In the genomic region with DNA sequence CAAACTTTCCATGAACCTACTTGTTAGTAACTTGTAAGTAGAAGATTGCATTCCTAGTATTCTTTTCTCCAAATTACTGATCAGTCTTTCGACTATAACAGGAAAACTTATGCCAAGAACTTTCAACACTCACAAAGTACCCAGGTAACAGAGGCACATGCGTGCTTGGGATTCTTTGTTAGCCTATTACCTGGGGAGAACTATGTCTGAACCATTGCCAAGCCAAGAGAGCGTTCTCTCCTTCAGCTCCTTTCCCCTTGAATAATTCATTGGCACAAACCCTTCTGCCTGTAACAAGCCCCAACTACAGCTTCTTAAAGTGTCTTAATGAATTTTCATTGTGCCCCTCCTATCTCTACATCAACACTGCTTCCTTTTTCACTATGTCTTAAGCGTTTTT, we compare ENCODE assay signal across 23 mouse cellular contexts. TPM values are rescaled to one million over a fixed set of nuclear protein-coding genes. Genes with fewer than 3 reads are reported as not detected.
DNase-seq lines count a peak whose midpoint lies in the region; TF ChIP-seq lines count a peak whose summit lies in the region.
"Had no signal": no experiment of that assay in that cellular context is flagged by ENCODE, and none has a peak within 500 bp of the region (broad histone marks: within the 10 kb centered on the region; RNA-seq: fewer than 3 reads in every experiment).

No protein-coding gene starts in this region.

- intact Hi-C loops in gastrocnemius, adult 2 months (cut with DNase I): no loop called here

- peak; percentile 59 for DNase-seq in kidney, adult 11 months
- DNase-seq in kidney, postnatal 4 days: no peak
- peak; percentile 61 for DNase-seq in kidney, adult 9 months
- DNase-seq in kidney, postnatal 36 days: peak; percentile 24 to 57
- DNase-seq in lung, postnatal 25 days (ENCODE audit: low spot score): peak; percentile 73
- DNase-seq in Muller cell, postnatal 12 days (ENCODE audit: inconsistent ontology term): no peak
- no peak for DNase-seq in gastrocnemius, adult 2 months
- DNase-seq: adrenal gland, postnatal 25 days; cerebellum, adult 11 months; cerebellum, adult 9-11 months; layer of hippocampus, postnatal 36 days; lung, embryonic 14.5 days; midbrain, embryonic 14.5 days; right cerebral cortex, postnatal 14 days had no signal

- no peak for TF ChIP-seq CTCF in gastrocnemius, adult 2 months (IDR thresholded peaks at IDR 0.05)

- no peak overlapping the region for H3K4me3 ChIP-seq in gastrocnemius, adult 2 months
- H3K4me3 ChIP-seq: embryonic facial prominence, embryonic 12.5 days; erythroblast, embryonic 14.5 days; forebrain, embryonic 12.5 days; hindbrain, embryonic 15.5 days had no signal

- no peak overlapping the region for H3K27ac ChIP-seq in gastrocnemius, adult 2 months
- H3K27ac ChIP-seq: embryonic facial prominence, embryonic 12.5 days; forebrain, embryonic 12.5 days; hindbrain, embryonic 15.5 days had no signal

RNA-seq across cellular contexts. Expression of a gene that starts 6.4 kb away (rescaled TPM):
- not detected for total RNA-seq in gastrocnemius, adult 2 months (2021)
- total RNA-seq: adrenal gland, postnatal 25 days; gastrocnemius, adult 8-10 months; hematopoietic stem cell, adult 5-6 weeks; layer of hippocampus, adult 18-20 months; layer of hippocampus, postnatal 36 days; left cerebral cortex, postnatal 10 days; megakaryocyte-erythroid progenitor cell, adult 5-6 weeks had no signal

Comparison
In these comparisons a context has a peak if more than half of its experiments do, and no peak if none do; other contexts are left out.
1. DNase-seq: peak in kidney, adult 11 months (single experiment), kidney, adult 9 months (single experiment), kidney, postnatal 36 days (2 of 2) and lung, postnatal 25 days (single experiment); none in kidney, postnatal 4 days (0 of 2), Muller cell, postnatal 12 days (single experiment) and gastrocnemius, adult 2 months (single experiment).